Mouse (Mus musculus): ENCODE data around the gene Ccdc124. TPM values are rescaled to one million over a fixed set of nuclear protein-coding genes. Genes with fewer than 3 reads are reported as not detected.

The Ccdc124 gene
- total RNA-seq, 2 experiments from 2014 or later = 54.7 to 57.2 TPM

GRCm38 (mm10) chr8:70846371-70847154 lies 27.2 kb downstream of the Ccdc124 start:
- no peak for DNase-seq

- no peak for DNase-seq
Observed at GRCm38 (mm10) chr8:70845108-70845507, 28.6 kb downstream of the Ccdc124 start.

GRCm38 (mm10) chr8:70844523-70844922 lies 29.2 kb downstream of the Ccdc124 start:
- DNase-seq = peak; percentile 94 to 95

- DNase-seq = no peak
Observed at GRCm38 (mm10) chr8:70843941-70844340, 29.8 kb downstream of the Ccdc124 start.

GRCm38 (mm10) chr8:70843214-70843773 lies 30.4 kb downstream of the Ccdc124 start:
- no peak for DNase-seq

- no peak for DNase-seq
Observed at GRCm38 (mm10) chr8:70842484-70842883, 31.3 kb downstream of the Ccdc124 start.

GRCm38 (mm10) chr8:70841147-70842072 lies 32.3 kb downstream of the Ccdc124 start:
- peak; percentile 90 to 92 for DNase-seq

- no peak for DNase-seq
Observed at GRCm38 (mm10) chr8:70840590-70840989, 33.1 kb downstream of the Ccdc124 start.

- peak; percentile 99 for DNase-seq
Observed at GRCm38 (mm10) chr8:70839408-70840351, 34.1 kb downstream of the Ccdc124 start, which contains the start of gene Arrdc2. Gene Arrdc2 (minus strand): TSS chr8:70839720.

- DNase-seq = peak in 1 of 2 experiments; percentile 35
Observed at GRCm38 (mm10) chr8:70838654-70839407, 34.9 kb downstream of the Ccdc124 start.

GRCm38 (mm10) chr8:70836666-70837065 lies 37.1 kb downstream of the Ccdc124 start:
- no peak for DNase-seq

- no peak for DNase-seq
Observed at GRCm38 (mm10) chr8:70834071-70834470, 39.7 kb downstream of the Ccdc124 start.

- peak; percentile 76 to 88 for DNase-seq
Observed at GRCm38 (mm10) chr8:70833520-70833919, 40.2 kb downstream of the Ccdc124 start.

GRCm38 (mm10) chr8:70833018-70833482 lies 40.7 kb downstream of the Ccdc124 start:
- peak; percentile 16 to 54 for DNase-seq

GRCm38 (mm10) chr8:70832371-70832770 lies 41.4 kb downstream of the Ccdc124 start:
- no peak for DNase-seq

GRCm38 (mm10) chr8:70831517-70831916 lies 42.2 kb downstream of the Ccdc124 start:
- no peak for DNase-seq

- no peak for DNase-seq
Observed at GRCm38 (mm10) chr8:70827796-70828195, 45.9 kb downstream of the Ccdc124 start.

- DNase-seq = no peak
Observed at GRCm38 (mm10) chr8:70827010-70827409, 46.7 kb downstream of the Ccdc124 start.

GRCm38 (mm10) chr8:70825816-70826215 lies 47.9 kb downstream of the Ccdc124 start:
- DNase-seq = no peak

- DNase-seq = no peak
Observed at GRCm38 (mm10) chr8:70823802-70824201, 49.9 kb downstream of the Ccdc124 start.

Measured in adrenal gland, postnatal 36 days (tissue).